Mouse (Mus musculus) limb, embryonic 12.5 days (tissue): Measurements from ENCODE around the gene Ccdc57. TPM values are rescaled to one million over a fixed set of nuclear protein-coding genes. Genes with fewer than 3 reads are reported as not detected.

Experiments used
- ATAC-seq: fragments of 200-750 bp; cut with Nextera tagmentation; 2 replicates; pipeline ENCODE4 v1.8.0; 2017; ENCODE audit warnings: low read depth, moderate TSS enrichment; ENCODE audit not compliant: insufficient number of reproducible peaks, insufficient read depth, low FRiP score, low TSS enrichment
- H3K27ac ChIP-seq: fragments of 300-500 bp; sonication (generic); 2 replicates; pipeline ENCODE4 v1.5.1; 2016; ENCODE audit warnings: mild to moderate bottlenecking, moderate library complexity
- H3K27me3 ChIP-seq: fragments of 300-500 bp; sonication (generic); 2 replicates; pipeline ENCODE4 v1.6.1; 2016; ENCODE audit warnings: mild to moderate bottlenecking, moderate library complexity
- H3K36me3 ChIP-seq: fragments of 300-500 bp; sonication (generic); 2 replicates; pipeline ENCODE4 v1.6.1; 2016; ENCODE audit warnings: mild to moderate bottlenecking, moderate library complexity
- H3K4me1 ChIP-seq: fragments of 300-500 bp; sonication (generic); replicated peaks from 2 replicates; pipeline ENCODE4 v1.6.1; 2016
- H3K4me2 ChIP-seq: fragments of 300-500 bp; sonication (generic); 2 replicates; pipeline ENCODE4 v1.6.1; 2016; ENCODE audit warnings: mild to moderate bottlenecking, moderate library complexity
- H3K4me3 ChIP-seq: fragments of 300-500 bp; sonication (generic); replicated peaks from 2 replicates; pipeline ENCODE4 v1.5.1; 2016; ENCODE audit warnings: mild to moderate bottlenecking
- H3K9ac ChIP-seq: fragments of 300-500 bp; sonication (generic); replicated peaks from 2 replicates; pipeline ENCODE4 v1.6.1; 2016; ENCODE audit warnings: mild to moderate bottlenecking, moderate library complexity
- H3K9me3 ChIP-seq: fragments of 300-500 bp; sonication (generic); 2 replicates; pipeline ENCODE4 v1.6.1; 2016; ENCODE audit warnings: mild to moderate bottlenecking, moderate library complexity
- WGBS: fragments of 180-500 bp; shearing (Covaris S2); methylation state at CpG from one replicate; pipeline ENCODE4 v1.1.7; 2016; 5-methylcytosine and 5-hydroxymethylcytosine counted together
- polyA plus RNA-seq: library from polyadenylated mRNA; unstranded; fragments of >200 nt; fragmentation: Nextera tagmentation; extraction: Ambion mirVana; gene quantifications from 2 replicates; pipeline ENCODE4 v1.2.1, GENCODE M21; 2016

Gene Ccdc57
- polyA plus RNA-seq, 1 experiment from 2014 or later, result 7.2 TPM

DNA sequence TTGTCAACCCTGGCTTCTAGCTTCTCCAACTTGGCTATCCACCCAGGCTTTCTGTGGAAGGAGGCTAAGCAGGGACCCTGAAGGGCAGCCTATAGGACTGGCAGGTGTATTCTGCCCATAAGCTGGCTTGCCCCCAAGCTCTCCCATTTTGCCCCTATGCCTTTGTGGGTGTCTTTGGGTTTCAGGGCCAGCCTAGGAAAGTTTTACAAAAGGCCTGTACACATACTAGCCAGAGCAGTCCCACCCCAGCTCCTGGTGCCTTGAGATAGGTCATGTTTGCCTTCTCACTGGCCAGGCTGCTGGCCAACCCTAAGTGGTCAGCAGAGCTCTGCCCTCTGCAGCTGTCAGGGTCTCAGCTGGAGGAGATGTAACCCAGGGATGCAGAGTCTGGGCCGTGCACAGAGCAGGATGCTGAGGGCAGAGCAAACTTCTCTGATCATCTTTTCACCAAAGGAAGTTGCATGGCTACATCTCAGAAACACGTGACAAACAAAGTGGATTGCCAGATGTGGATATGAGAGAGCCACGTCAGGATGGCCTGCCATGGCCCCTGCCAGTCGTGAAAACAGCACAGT is 107.3 kb downstream of the Ccdc57 start:
- Histone ChIP-seq H3K36me3 (peaks cover 26% of the 10 kb centered on the region), H3K9ac (peak overlapping the region; percentile 93), H3K9me3 (no peaks in the 10 kb centered on the region), H3K4me3 (peak overlapping the region; percentile 91), H3K4me1 (peaks cover 34% of the 10 kb centered on the region), H3K27ac (peak overlapping the region; percentile 99), H3K4me2 (peak overlapping the region; percentile 97), H3K27me3 (no peaks in the 10 kb centered on the region)
- no peak for ATAC-seq
- WGBS, result 26% methylated on average over 4 of the region's 4 CpGs

GRCm38 (mm10) chr11:120824787-120825288 is 107.8 kb downstream of the Ccdc57 start:
- Histone ChIP-seq H3K4me1 (peaks cover 34% of the 10 kb centered on the region), H3K9me3 (no peaks in the 10 kb centered on the region), H3K9ac (peak overlapping the region; percentile 93), H3K4me2 (peak overlapping the region; percentile 97), H3K27me3 (no peaks in the 10 kb centered on the region), H3K36me3 (peaks cover 32% of the 10 kb centered on the region), H3K27ac (peak overlapping the region; percentile 99), H3K4me3 (peak overlapping the region; percentile 91)
- ATAC-seq, result peak; percentile 54; the same call in 1 of the 2 replicates
- under 1% methylated on average over 21 of the region's 21 CpGs for WGBS

DNA sequence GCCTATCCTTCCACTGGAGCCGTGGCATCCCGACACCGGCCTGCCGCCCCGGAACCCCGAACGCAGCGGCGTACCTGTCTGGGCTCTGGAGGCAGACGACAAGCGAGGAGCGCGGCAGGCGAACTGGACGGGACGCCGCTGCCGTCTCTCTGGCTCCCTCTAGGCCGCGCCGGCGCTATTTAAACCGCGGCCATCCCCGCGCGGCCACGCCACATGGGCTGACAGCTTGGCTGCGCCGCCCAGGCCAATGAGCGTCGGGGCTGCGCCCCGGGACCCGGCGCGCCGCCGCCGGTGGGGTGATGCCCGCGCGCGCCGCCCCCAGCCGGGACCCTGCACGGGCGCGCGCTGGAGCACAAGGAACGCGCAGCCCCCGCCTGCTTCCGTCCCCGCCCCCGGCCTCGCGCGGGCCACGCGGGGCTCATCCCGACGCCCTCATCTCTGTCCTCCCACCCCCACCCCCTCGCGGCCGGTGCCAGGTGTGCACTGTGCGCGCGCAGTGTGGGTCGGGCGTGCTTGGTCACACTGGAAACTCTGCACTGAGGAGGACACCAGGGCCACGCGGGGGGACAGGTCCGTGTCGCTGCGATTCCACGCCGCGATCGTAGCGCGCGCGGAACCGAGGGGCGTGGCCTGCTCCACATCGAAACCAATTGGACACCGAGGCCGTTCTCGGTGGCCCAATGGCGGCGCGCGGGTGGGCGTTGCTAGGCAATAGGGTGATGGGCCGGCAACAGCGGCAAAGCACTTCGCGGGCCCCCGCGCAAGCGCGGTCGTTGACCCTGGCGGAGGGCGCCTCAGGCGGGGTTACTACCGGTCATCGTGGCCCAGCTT is 108.5 kb downstream of the Ccdc57 start, which contains the start of gene Fasn:
TSS of gene Fasn (minus strand) at position 592 of the 831 bp plus-strand sequence.
- Histone ChIP-seq H3K4me1 (peaks cover 34% of the 10 kb centered on the region), H3K27me3 (no peaks in the 10 kb centered on the region), H3K36me3 (peaks cover 38% of the 10 kb centered on the region), H3K27ac (peak within 1 kb of the TSS; percentile 99), H3K9me3 (no peaks in the 10 kb centered on the region), H3K4me3 (peak within 1 kb of the TSS; percentile 91), H3K9ac (peak within 1 kb of the TSS; percentile 93), H3K4me2 (peak within 1 kb of the TSS; percentile 97)
- ATAC-seq, result peak; percentile 89
- WGBS, result under 1% methylated on average over 102 of the region's 109 CpGs

- H3K27me3 ChIP-seq, result no peaks in the 10 kb centered on the region
- peak overlapping the region; percentile 97 for H3K4me2 ChIP-seq
- H3K4me1 ChIP-seq, result peaks cover 34% of the 10 kb centered on the region
- H3K27ac ChIP-seq, result peak overlapping the region; percentile 99
- H3K4me3 ChIP-seq, result peak overlapping the region; percentile 91
- H3K9me3 ChIP-seq, result no peaks in the 10 kb centered on the region
- H3K9ac ChIP-seq, result peak overlapping the region; percentile 93
- peaks cover 44% of the 10 kb centered on the region for H3K36me3 ChIP-seq
- under 1% methylated on average over 40 of the region's 40 CpGs for WGBS
- peak; percentile 5; the same call in 1 of the 2 replicates for ATAC-seq
Observed at GRCm38 (mm10) chr11:120823551-120823947, 109.1 kb downstream of the Ccdc57 start.

- peaks cover 34% of the 10 kb centered on the region for H3K4me1 ChIP-seq
- no peak for ATAC-seq
- peaks cover 50% of the 10 kb centered on the region for H3K36me3 ChIP-seq
- H3K4me2 ChIP-seq, result peak overlapping the region; percentile 97
- WGBS, result 1% methylated on average over 14 of the region's 14 CpGs
- H3K27ac ChIP-seq, result peak overlapping the region; percentile 99
- no peaks in the 10 kb centered on the region for H3K27me3 ChIP-seq
- peak overlapping the region; percentile 91 for H3K4me3 ChIP-seq
- no peaks in the 10 kb centered on the region for H3K9me3 ChIP-seq
- peak overlapping the region; percentile 93 for H3K9ac ChIP-seq
Observed at GRCm38 (mm10) chr11:120822831-120823550, 109.7 kb downstream of the Ccdc57 start.

GRCm38 (mm10) chr11:120822321-120822720 is 110.4 kb downstream of the Ccdc57 start:
- peak overlapping the region; percentile 93 for H3K9ac ChIP-seq
- peak overlapping the region; percentile 97 for H3K4me2 ChIP-seq
- H3K27me3 ChIP-seq, result no peaks in the 10 kb centered on the region
- H3K9me3 ChIP-seq, result no peaks in the 10 kb centered on the region
- 56% methylated on average over 4 of the region's 4 CpGs for WGBS
- peaks cover 34% of the 10 kb centered on the region for H3K4me1 ChIP-seq
- peak overlapping the region; percentile 91 for H3K4me3 ChIP-seq
- H3K27ac ChIP-seq, result no peak overlapping the region
- no peak for ATAC-seq
- H3K36me3 ChIP-seq, result peaks cover 57% of the 10 kb centered on the region

- peaks cover 67% of the 10 kb centered on the region for H3K36me3 ChIP-seq
- no peak for ATAC-seq
- H3K4me2 ChIP-seq, result peak overlapping the region; percentile 97
- H3K9me3 ChIP-seq, result no peaks in the 10 kb centered on the region
- H3K27me3 ChIP-seq, result no peaks in the 10 kb centered on the region
- peak overlapping the region; percentile 91 for H3K4me3 ChIP-seq
- H3K9ac ChIP-seq, result 0 out of 2 replicates have a peak overlapping the region, but pooled peaks have one; percentile 93
- H3K27ac ChIP-seq, result no peak overlapping the region
- peaks cover 34% of the 10 kb centered on the region for H3K4me1 ChIP-seq
- 85% methylated on average over 14 of the region's 14 CpGs for WGBS
Observed at GRCm38 (mm10) chr11:120821076-120821922, 111.4 kb downstream of the Ccdc57 start.

- Histone ChIP-seq H3K4me2 (no peak overlapping the region), H3K27ac (no peak overlapping the region), H3K27me3 (no peaks in the 10 kb centered on the region), H3K4me3 (no peak overlapping the region), H3K9ac (no peak overlapping the region), H3K9me3 (no peaks in the 10 kb centered on the region), H3K36me3 (peaks cover 75% of the 10 kb centered on the region), H3K4me1 (peaks cover 28% of the 10 kb centered on the region)
- WGBS, result 93% methylated on average over 14 of the region's 14 CpGs
- ATAC-seq, result no peak
Observed at GRCm38 (mm10) chr11:120820546-120820945, 112.1 kb downstream of the Ccdc57 start.

DNA sequence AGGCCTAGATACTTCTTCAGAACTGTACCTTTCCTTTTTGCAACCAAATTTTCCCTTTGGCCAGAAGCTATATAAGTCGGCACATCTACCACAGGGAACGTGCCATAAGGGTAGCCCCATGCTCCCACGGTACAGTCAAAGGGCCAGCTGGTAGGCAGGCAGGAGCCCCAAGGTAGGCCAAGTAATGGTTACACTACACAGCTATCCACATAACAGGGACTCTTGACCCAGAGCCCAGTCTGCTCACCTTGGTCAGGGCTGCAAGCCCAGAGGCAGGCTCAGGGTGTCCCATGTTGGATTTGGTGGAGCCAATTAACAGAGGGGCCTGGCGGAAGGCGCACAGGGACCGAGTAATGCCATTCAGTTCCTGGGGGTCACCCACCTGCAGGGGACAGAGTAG is 113.1 kb downstream of the Ccdc57 start:
- Histone ChIP-seq H3K4me3 (no peak overlapping the region), H3K36me3 (peaks cover 84% of the 10 kb centered on the region), H3K27ac (no peak overlapping the region), H3K4me2 (no peak overlapping the region), H3K9ac (no peak overlapping the region), H3K9me3 (no peaks in the 10 kb centered on the region), H3K4me1 (peaks cover 21% of the 10 kb centered on the region), H3K27me3 (no peaks in the 10 kb centered on the region)
- WGBS, result 94% methylated on average over 6 of the region's 6 CpGs
- ATAC-seq, result no peak

GRCm38 (mm10) chr11:120818251-120818650 is 114.4 kb downstream of the Ccdc57 start:
- Histone ChIP-seq H3K27ac (no peak overlapping the region), H3K27me3 (no peaks in the 10 kb centered on the region), H3K9ac (no peak overlapping the region), H3K36me3 (peaks cover 97% of the 10 kb centered on the region), H3K9me3 (no peaks in the 10 kb centered on the region), H3K4me3 (no peak overlapping the region), H3K4me1 (peaks cover 21% of the 10 kb centered on the region), H3K4me2 (no peak overlapping the region)
- WGBS, result 97% methylated on average over 13 of the region's 13 CpGs
- ATAC-seq, result no peak
